Mouse (Mus musculus): ENCODE measurements at regions not wholly inside any gene's neighbourhood (a gene's known extent, or its start where the extent isn't known, plus 50 kb on each side); places are given as distances from the start of the nearest gene placed in this dataset.

GRCm38 (mm10) chr6:140924319-140924981 lies 195.4 kb downstream of the Gm11077 start:
- no peak for ATAC-seq (replicated peaks; ENCODE audit: low FRiP score, low TSS enrichment, poor library complexity, severe bottlenecking)

GRCm38 (mm10) chr6:140927616-140928015 lies 198.5 kb downstream of the Gm11077 start:
- ATAC-seq (replicated peaks; ENCODE audit: low FRiP score, low TSS enrichment, poor library complexity, severe bottlenecking): no peak

GRCm38 (mm10) chr6:140934286-140934685 lies 205.2 kb downstream of the Gm11077 start:
- no peak for ATAC-seq (replicated peaks; ENCODE audit: low FRiP score, low TSS enrichment, poor library complexity, severe bottlenecking)

GRCm38 (mm10) chr6:140938025-140938424 lies 208.9 kb downstream of the Gm11077 start:
- no peak for ATAC-seq (replicated peaks; ENCODE audit: low FRiP score, low TSS enrichment, poor library complexity, severe bottlenecking)

GRCm38 (mm10) chr6:140946720-140947119 lies 217.6 kb downstream of the Gm11077 start:
- ATAC-seq (replicated peaks; ENCODE audit: low FRiP score, low TSS enrichment, poor library complexity, severe bottlenecking): no peak

GRCm38 (mm10) chr6:140950483-140950882 lies 221.4 kb downstream of the Gm11077 start:
- no peak for ATAC-seq (replicated peaks; ENCODE audit: low FRiP score, low TSS enrichment, poor library complexity, severe bottlenecking)

- ATAC-seq (replicated peaks; ENCODE audit: low FRiP score, low TSS enrichment, poor library complexity, severe bottlenecking): no peak
Measured at GRCm38 (mm10) chr6:140953256-140953655, 224.2 kb downstream of the Gm11077 start.

- no peak for ATAC-seq (replicated peaks; ENCODE audit: low FRiP score, low TSS enrichment, poor library complexity, severe bottlenecking)
Measured at GRCm38 (mm10) chr6:140953721-140954120, 224.6 kb downstream of the Gm11077 start.

- ATAC-seq (replicated peaks; ENCODE audit: low FRiP score, low TSS enrichment, poor library complexity, severe bottlenecking): no peak
Measured at GRCm38 (mm10) chr6:140955751-140956521, 226.9 kb downstream of the Gm11077 start.

GRCm38 (mm10) chr6:140956522-140956863 lies 227.4 kb downstream of the Gm11077 start:
- no peak for ATAC-seq (replicated peaks; ENCODE audit: low FRiP score, low TSS enrichment, poor library complexity, severe bottlenecking)

- no peak for ATAC-seq (replicated peaks; ENCODE audit: low FRiP score, low TSS enrichment, poor library complexity, severe bottlenecking)
Measured at GRCm38 (mm10) chr6:140961987-140962386, 232.9 kb downstream of the Gm11077 start.

- no peak for ATAC-seq (replicated peaks; ENCODE audit: low FRiP score, low TSS enrichment, poor library complexity, severe bottlenecking)
Measured at GRCm38 (mm10) chr6:140962563-140962962, 233.5 kb downstream of the Gm11077 start.

GRCm38 (mm10) chr6:140973732-140974131 lies 244.6 kb downstream of the Gm11077 start:
- no peak for ATAC-seq (replicated peaks; ENCODE audit: low FRiP score, low TSS enrichment, poor library complexity, severe bottlenecking)

- ATAC-seq (replicated peaks; ENCODE audit: low FRiP score, low TSS enrichment, poor library complexity, severe bottlenecking): no peak
Measured at GRCm38 (mm10) chr6:140976989-140977388, 247.9 kb downstream of the Gm11077 start.

GRCm38 (mm10) chr6:140983610-140984009 lies 254.5 kb downstream of the Gm11077 start:
- no peak for ATAC-seq (replicated peaks; ENCODE audit: low FRiP score, low TSS enrichment, poor library complexity, severe bottlenecking)

- ATAC-seq (replicated peaks; ENCODE audit: low FRiP score, low TSS enrichment, poor library complexity, severe bottlenecking): no peak
Measured at GRCm38 (mm10) chr6:140984249-140984648, 255.2 kb downstream of the Gm11077 start.

- no peak for ATAC-seq (replicated peaks; ENCODE audit: low FRiP score, low TSS enrichment, poor library complexity, severe bottlenecking)
Measured at GRCm38 (mm10) chr6:140993643-140994580, 255.2 kb upstream of the Pde3a start.

- no peak for ATAC-seq (replicated peaks; ENCODE audit: low FRiP score, low TSS enrichment, poor library complexity, severe bottlenecking)
Measured at GRCm38 (mm10) chr6:140995340-140996135, 253.5 kb upstream of the Pde3a start.

- no peak for ATAC-seq (replicated peaks; ENCODE audit: low FRiP score, low TSS enrichment, poor library complexity, severe bottlenecking)
Measured at GRCm38 (mm10) chr6:140998069-140998468, 251.0 kb upstream of the Pde3a start.
